Mouse (Mus musculus) stomach, embryonic 14.5 days (tissue): Measurements from ENCODE around the gene Map7d1. TPM values are rescaled to one million over a fixed set of nuclear protein-coding genes. Genes with fewer than 3 reads are reported as not detected.

Experiments used
- ATAC-seq: fragments of 200-750 bp; cut with Nextera tagmentation; 2 replicates; pipeline ENCODE4 v1.8.0; 2017; ENCODE audit warnings: low read depth, moderate TSS enrichment; ENCODE audit not compliant: insufficient number of reproducible peaks, insufficient read depth, low FRiP score
- H3K27ac ChIP-seq: fragments of 300-500 bp; sonication (generic); 2 replicates; pipeline ENCODE4 v1.5.1; 2014; ENCODE audit warnings: mild to moderate bottlenecking, low read length, moderate library complexity, mixed read lengths
- H3K27me3 ChIP-seq: fragments of 300-500 bp; sonication (generic); 2 replicates; pipeline ENCODE4 v1.6.1; 2014; ENCODE audit warnings: low read length, control low read depth, mixed read lengths; ENCODE audit not compliant: control insufficient read depth, insufficient read depth
- H3K36me3 ChIP-seq: fragments of 300-500 bp; sonication (generic); 2 replicates; pipeline ENCODE4 v1.6.1; 2014; ENCODE audit warnings: mild to moderate bottlenecking, control low read depth, low read length, moderate library complexity, mixed read lengths; ENCODE audit not compliant: control insufficient read depth, insufficient read depth
- H3K4me1 ChIP-seq: fragments of 300-500 bp; sonication (generic); 2 replicates; pipeline ENCODE4 v1.6.1; 2014; ENCODE audit warnings: low read length, control low read depth, mixed read lengths; ENCODE audit not compliant: control insufficient read depth, insufficient read depth
- H3K4me2 ChIP-seq: fragments of 300-500 bp; sonication (generic); replicated peaks from 2 replicates; pipeline ENCODE4 v1.6.1; 2014; ENCODE audit warnings: low read depth, low read length, control low read depth
- H3K4me3 ChIP-seq: fragments of 300-500 bp; sonication (generic); 2 replicates; pipeline ENCODE4 v1.5.1; 2014; ENCODE audit warnings: low read depth, low read length, control low read depth
- H3K9ac ChIP-seq: fragments of 300-500 bp; sonication (generic); replicated peaks from 2 replicates; pipeline ENCODE4 v1.6.1; 2014; ENCODE audit warnings: low read depth, mild to moderate bottlenecking, control low read depth, low read length, moderate library complexity, mixed read lengths
- H3K9me3 ChIP-seq: fragments of 300-500 bp; sonication (generic); 2 replicates; pipeline ENCODE4 v1.6.1; 2016; ENCODE audit warnings: low read depth, low read length, control low read depth; ENCODE audit not compliant: control insufficient read depth
- WGBS: fragments of 180-500 bp; shearing (Covaris S2); extraction: QIAGEN DNeasy Blood & Tissue Kit; methylation state at CpG from one replicate; pipeline ENCODE4 v1.1.7; 2014; 5-methylcytosine and 5-hydroxymethylcytosine counted together
- polyA plus RNA-seq: library from polyadenylated mRNA; unstranded; fragments of >200 nt; fragmentation: Nextera tagmentation; extraction: Ambion mirVana; gene quantifications from 2 replicates; pipeline ENCODE4 v1.2.1, GENCODE M21; 2014

Map7d1 gene
- polyA plus RNA-seq, 1 experiment from 2014 or later = 38.7 TPM

DNA sequence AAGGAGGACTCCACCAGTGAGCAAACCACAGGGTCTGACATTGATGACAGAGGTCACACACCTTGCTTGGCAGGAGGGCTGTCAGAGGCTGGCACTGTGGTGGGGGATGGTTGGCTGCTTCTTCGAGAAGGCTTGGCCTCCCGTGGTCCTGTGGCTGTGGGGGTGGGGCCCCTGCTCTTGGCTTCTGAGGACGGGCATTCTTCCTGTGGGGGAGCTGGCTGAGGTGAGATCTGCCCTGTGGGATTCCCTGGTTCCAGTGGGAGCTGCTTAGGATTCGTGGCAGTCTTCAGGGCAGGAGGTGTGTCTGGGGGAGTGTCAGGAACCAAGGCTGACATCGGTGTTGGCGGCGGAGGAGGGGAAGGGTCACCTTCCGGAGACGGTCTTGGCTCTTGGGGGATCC, 14.2 kb downstream of the Map7d1 start:
- Histone ChIP-seq H3K27ac (no peak overlapping the region), H3K4me3 (no peak overlapping the region), H3K9ac (no peak overlapping the region), H3K4me1 (0 out of 2 replicates have a peak, but pooled peaks cover 3% of the 10 kb centered on the region), H3K9me3 (no peaks in the 10 kb centered on the region), H3K36me3 (peaks cover 47% of the 10 kb centered on the region), H3K4me2 (no peak overlapping the region), H3K27me3 (no peaks in the 10 kb centered on the region)
- 38% methylated on average over 9 of the region's 9 CpGs for WGBS
- no peak for ATAC-seq

DNA sequence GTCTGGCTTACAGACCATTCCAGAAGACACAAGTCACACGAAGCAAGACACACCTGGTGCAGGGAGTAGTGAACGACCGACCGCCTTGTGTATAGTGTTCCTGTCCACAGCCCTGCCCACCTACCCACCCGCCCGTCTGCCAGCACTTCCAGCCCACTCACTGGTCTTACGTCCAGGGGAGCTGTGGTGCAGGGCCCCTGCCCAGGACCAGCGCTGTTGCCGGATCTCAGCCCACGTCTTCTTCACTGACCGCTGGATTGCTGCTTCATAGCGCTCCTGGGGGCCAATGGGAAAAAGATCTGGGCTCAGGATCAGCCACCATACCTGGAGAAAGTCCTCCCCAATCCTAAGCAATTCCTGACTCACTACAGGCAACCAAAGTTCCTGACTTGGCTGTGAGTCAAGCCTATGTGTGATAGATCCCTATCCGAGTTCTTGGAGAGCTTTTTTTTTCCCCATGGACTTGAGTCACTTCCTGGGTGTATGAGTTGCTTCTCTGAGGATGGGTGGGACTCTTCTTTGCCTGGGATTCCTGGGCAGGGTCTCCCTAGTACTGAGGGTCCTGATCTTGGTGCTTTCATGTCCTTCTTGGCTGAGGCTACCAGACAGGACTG, 16.2 kb downstream of the Map7d1 start:
- H3K9me3 ChIP-seq = no peaks in the 10 kb centered on the region
- WGBS = 87% methylated on average over 13 of the region's 13 CpGs
- no peaks in the 10 kb centered on the region for H3K4me1 ChIP-seq
- H3K9ac ChIP-seq = no peak overlapping the region
- ATAC-seq = no peak
- H3K4me2 ChIP-seq = no peak overlapping the region
- no peak overlapping the region for H3K4me3 ChIP-seq
- no peaks in the 10 kb centered on the region for H3K27me3 ChIP-seq
- peaks cover 62% of the 10 kb centered on the region for H3K36me3 ChIP-seq
- H3K27ac ChIP-seq = no peak overlapping the region

DNA sequence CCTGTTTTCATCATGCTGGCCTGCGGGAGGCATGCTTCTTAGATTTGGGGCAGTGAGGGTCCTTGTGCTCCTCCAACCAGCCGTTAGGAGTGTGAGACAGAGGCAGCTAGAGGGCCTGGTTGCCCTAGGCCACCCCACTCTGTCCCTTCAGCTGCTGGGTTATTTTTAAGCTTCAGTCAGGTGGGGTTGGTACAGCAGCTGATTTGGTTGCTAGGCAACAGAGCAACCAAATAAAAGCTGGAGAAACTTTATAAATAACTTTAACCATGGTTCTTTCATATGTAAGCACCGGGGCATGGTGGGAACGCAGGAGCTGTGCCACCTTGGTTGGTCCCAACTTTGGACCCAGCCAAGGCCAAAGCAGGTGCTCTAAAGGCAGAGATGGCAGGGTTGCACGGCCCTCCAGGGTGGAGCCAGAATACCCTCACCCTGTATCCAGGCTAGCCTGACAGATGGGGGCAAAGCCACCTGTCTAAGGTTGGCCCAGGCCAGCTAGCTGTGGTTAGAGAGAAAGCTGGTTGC, 18.4 kb downstream of the Map7d1 start:
- Histone ChIP-seq H3K9me3 (no peaks in the 10 kb centered on the region), H3K27ac (no peak overlapping the region), H3K9ac (no peak overlapping the region), H3K4me3 (no peak overlapping the region), H3K4me2 (no peak overlapping the region), H3K27me3 (no peaks in the 10 kb centered on the region), H3K4me1 (no peaks in the 10 kb centered on the region), H3K36me3 (peaks cover 83% of the 10 kb centered on the region)
- ATAC-seq = 0 out of 2 replicates have a peak, but pooled peaks have one; percentile 15
- WGBS = 71% methylated on average over 5 of the region's 5 CpGs

DNA sequence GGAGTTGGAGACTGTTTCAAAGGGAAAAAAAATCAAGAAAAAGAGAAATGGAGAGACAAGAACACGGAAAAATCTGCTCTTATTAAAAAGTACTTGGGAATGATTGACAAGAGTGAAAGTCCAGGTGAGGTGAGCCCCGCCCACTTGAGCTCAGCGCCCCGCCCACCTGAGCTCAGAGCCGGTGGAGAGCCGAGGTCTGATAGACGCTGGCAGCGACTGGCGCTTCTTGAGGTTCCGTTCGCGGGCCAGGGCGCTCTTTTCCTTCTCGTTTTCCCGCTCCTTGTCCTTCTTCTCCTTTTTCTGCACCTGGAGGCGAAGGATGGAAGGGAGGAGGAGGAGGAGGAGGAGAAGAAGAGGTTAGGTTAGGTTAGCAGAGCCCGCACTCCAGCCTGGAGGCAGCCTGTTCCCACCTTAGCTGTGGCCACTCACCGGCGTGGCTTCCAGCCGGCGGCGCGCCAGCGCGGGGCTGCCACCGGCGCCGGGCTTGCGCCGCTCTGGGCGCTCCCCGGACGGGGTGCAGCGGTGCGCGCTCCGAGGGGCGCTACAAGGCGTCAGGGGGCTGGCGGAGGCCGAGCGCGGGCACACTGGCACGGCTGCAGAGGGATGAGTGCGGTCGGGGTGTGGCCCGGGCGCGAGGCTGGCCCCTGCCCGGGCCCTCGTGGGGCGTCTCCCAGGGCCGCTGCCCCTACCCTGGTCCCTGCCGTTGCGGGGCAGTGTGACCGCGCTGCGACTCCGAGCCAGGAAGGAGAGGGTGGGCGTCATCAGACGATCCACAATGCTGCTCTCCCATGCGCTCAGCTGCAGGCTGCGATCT, 19.5 kb downstream of the Map7d1 start:
- Histone ChIP-seq H3K4me1 (no peaks in the 10 kb centered on the region), H3K27me3 (no peaks in the 10 kb centered on the region), H3K27ac (no peak overlapping the region), H3K36me3 (peaks cover 90% of the 10 kb centered on the region), H3K9me3 (no peaks in the 10 kb centered on the region), H3K4me2 (peak overlapping the region; percentile 36), H3K9ac (no peak overlapping the region), H3K4me3 (peak overlapping the region; percentile 16; the same call in 1 of the 2 replicates)
- ATAC-seq = no peak
- 48% methylated on average over 59 of the region's 63 CpGs for WGBS

DNA sequence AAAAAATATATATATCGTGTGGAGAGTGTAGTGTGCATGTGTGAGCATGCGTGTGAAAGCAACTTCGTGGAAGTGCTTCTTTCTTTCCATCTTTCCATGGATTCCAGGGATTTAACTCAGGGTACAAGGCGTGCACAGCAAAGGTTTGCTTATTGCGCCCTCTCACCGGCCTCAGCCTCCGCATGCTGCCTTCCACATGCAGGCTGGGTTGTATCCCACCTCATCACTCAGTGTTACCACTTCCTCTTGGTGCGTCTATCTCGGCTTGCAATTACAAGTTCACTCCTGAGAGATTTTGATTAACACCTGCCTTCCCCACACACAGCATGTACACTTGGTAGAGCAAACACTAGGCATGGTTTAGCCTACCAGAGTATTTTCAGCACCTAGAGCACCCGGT, 21.0 kb downstream of the Map7d1 start:
- H3K9ac ChIP-seq = no peak overlapping the region
- peaks cover 88% of the 10 kb centered on the region for H3K36me3 ChIP-seq
- WGBS = 92% methylated on average over 10 of the region's 10 CpGs
- no peaks in the 10 kb centered on the region for H3K4me1 ChIP-seq
- H3K27ac ChIP-seq = no peak overlapping the region
- H3K27me3 ChIP-seq = no peaks in the 10 kb centered on the region
- no peak overlapping the region for H3K4me3 ChIP-seq
- no peak overlapping the region for H3K4me2 ChIP-seq
- no peak for ATAC-seq
- no peaks in the 10 kb centered on the region for H3K9me3 ChIP-seq

DNA sequence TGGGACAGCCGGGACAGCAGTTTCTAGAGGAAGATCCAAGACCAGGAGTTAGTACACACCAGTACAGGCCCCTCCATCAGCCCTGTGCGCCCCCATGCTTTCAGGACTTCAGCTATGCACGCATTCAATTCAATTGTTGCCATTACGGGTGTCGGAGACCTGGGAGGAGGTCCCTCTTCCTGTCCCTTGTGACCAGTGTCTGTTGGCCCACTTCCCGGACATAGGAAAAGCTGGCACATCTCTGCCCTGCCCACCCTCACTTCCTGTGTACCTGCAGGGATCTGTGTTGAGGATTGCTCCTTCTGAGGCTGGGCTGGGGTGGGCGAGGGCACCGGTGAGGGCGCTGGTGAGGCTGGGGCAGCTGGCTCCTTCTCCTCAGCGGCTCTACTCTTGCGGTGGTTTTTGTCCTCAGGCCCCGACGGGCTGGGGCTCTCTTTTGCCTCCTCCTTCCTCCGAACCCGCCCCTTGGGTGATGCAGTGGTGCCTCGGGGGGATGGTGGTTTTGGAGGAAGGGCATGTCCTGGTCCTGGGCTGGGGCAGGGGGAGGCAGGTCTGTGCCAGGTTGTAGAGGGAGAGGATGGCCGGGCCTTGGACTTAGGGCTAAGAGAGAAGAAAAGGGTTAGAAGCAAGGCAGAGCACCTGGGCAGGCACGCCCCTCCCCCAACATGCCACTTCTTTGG, 21.5 kb downstream of the Map7d1 start:
- H3K4me2 ChIP-seq = no peak overlapping the region
- H3K4me1 ChIP-seq = no peaks in the 10 kb centered on the region
- no peaks in the 10 kb centered on the region for H3K9me3 ChIP-seq
- H3K27ac ChIP-seq = no peak overlapping the region
- no peak for ATAC-seq
- H3K9ac ChIP-seq = no peak overlapping the region
- WGBS = 88% methylated on average over 18 of the region's 18 CpGs
- H3K27me3 ChIP-seq = no peaks in the 10 kb centered on the region
- peaks cover 82% of the 10 kb centered on the region for H3K36me3 ChIP-seq
- no peak overlapping the region for H3K4me3 ChIP-seq

DNA sequence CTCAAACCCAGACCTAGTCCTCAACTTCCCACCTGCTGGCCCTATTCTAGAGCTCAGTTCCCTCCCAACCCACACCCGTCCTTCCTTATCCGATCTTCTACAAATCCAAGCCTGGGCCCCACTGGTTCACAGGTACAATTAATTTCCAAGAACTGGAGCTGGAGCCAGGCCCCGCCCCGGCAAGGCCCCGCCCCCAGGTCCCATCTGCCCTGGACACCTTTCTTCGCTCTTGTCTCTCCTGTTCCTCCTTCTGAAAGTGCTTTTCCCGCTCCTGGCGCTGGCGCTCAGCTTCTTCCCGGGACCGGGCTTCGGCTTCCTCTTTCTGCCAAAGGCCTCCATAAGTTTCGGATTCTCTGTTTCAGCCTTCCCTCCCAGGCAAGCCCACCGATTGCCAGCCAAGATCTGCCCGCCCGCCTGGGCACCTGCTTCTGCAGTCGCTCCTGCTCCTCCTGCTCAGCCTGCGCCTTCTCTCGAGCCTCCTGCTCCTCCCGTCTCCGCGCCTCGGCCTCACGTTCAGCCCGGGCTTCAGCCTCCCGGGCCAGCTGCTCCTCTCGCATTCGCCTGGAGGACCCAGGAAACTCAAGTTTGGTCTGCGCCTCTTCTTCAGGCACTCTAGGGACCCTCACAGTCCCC, 22.4 kb downstream of the Map7d1 start:
- no peaks in the 10 kb centered on the region for H3K9me3 ChIP-seq
- H3K4me1 ChIP-seq = no peaks in the 10 kb centered on the region
- H3K4me3 ChIP-seq = no peak overlapping the region
- H3K27ac ChIP-seq = no peak overlapping the region
- no peaks in the 10 kb centered on the region for H3K27me3 ChIP-seq
- peaks cover 74% of the 10 kb centered on the region for H3K36me3 ChIP-seq
- H3K9ac ChIP-seq = no peak overlapping the region
- WGBS = 92% methylated on average over 29 of the region's 29 CpGs
- no peak for ATAC-seq
- H3K4me2 ChIP-seq = no peak overlapping the region

DNA sequence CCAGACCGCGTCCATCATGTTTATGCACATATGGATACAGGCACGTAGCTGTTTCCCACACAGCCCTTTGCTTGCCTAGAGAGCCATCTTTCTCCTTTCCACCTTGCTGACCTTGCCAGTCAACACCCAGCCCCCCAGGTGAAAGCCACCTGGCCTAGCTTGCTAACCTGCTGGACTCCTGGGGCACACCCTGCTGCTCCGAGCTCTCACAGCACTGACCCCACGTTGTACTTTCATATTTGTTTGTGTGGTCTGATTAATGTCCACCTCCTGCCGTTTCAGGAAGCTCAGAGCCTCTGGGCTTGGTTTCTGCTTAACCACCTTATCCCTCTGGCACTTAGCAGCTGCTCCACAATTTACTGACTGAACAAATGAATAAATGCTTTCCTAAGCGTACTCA, 26.2 kb downstream of the Map7d1 start:
- ATAC-seq = no peak

More for the DNA sequence above, 26.2 kb downstream of the Map7d1 start:
- H3K36me3 ChIP-seq = peaks cover 42% of the 10 kb centered on the region
- H3K27me3 ChIP-seq = no peaks in the 10 kb centered on the region
- H3K27ac ChIP-seq = no peak overlapping the region
- no peak overlapping the region for H3K4me3 ChIP-seq
- H3K4me2 ChIP-seq = no peak overlapping the region
- H3K9ac ChIP-seq = no peak overlapping the region
- H3K9me3 ChIP-seq = no peaks in the 10 kb centered on the region
- H3K4me1 ChIP-seq = no peaks in the 10 kb centered on the region
- 48% methylated on average over 7 of the region's 7 CpGs for WGBS
